Mouse (Mus musculus): ENCODE data around the gene Flvcr2. TPM values are rescaled to one million over a fixed set of nuclear protein-coding genes. Genes with fewer than 3 reads are reported as not detected.

Gene Flvcr2
- polyA plus RNA-seq, 1 experiment from 2014 or later = 5.6 TPM

DNA sequence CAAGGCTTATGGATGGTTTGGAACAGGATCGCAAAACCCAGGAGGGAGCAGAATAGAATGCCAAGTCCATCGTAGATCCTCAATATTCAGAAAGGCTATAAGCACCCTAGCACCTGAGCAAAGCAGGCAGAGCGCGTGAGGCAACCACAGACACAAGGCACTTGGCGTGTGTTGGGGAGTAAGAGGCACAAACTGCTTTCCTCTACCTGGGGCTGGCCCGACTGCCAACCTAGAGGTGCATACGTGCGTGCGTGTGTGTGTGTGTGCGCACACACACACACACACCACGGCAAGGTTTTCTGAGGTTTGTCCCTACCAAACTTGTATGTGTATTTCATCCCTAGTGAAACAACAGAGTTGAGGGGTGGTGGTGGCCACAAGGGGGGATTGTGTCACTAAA is 38.9 kb upstream of the Flvcr2 start:
- Histone ChIP-seq H3K27ac (replicated peaks) (no peak overlapping the region), H3K9me3 (replicated peaks) (no peaks in the 10 kb centered on the region), H3K27me3 (replicated peaks) (peaks cover 19% of the 10 kb centered on the region), H3K4me3 (replicated peaks) (no peak overlapping the region), H3K4me1 (peaks cover 13% of the 10 kb centered on the region; the same call in 1 of the 2 replicates), H3K36me3 (no peaks in the 10 kb centered on the region), H3K9ac (replicated peaks) (no peak overlapping the region), H3K4me2 (no peak overlapping the region)
- ATAC-seq (ENCODE audit: low FRiP score) = no peak
- 91% methylated on average over 11 of the region's 11 CpGs for WGBS

- no peaks in the 10 kb centered on the region for H3K9me3 ChIP-seq (replicated peaks)
- H3K4me2 ChIP-seq = no peak overlapping the region
- 85% methylated on average over 12 of the region's 12 CpGs for WGBS
- no peak overlapping the region for H3K4me3 ChIP-seq (replicated peaks)
- H3K4me1 ChIP-seq = peaks cover 13% of the 10 kb centered on the region; the same call in 1 of the 2 replicates
- H3K27ac ChIP-seq (replicated peaks) = no peak overlapping the region
- H3K27me3 ChIP-seq (replicated peaks) = peaks cover 19% of the 10 kb centered on the region
- H3K9ac ChIP-seq (replicated peaks) = no peak overlapping the region
- no peak for ATAC-seq (ENCODE audit: low FRiP score)
- no peaks in the 10 kb centered on the region for H3K36me3 ChIP-seq
These were observed 37.8 kb upstream of the Flvcr2 start for GRCm38 (mm10) chr12:85708556-85708955.

- H3K36me3 ChIP-seq = no peaks in the 10 kb centered on the region
- no peak for ATAC-seq (ENCODE audit: low FRiP score)
- H3K4me1 ChIP-seq = peaks cover 4% of the 10 kb centered on the region; the same call in 1 of the 2 replicates
- H3K27ac ChIP-seq (replicated peaks) = no peak overlapping the region
- H3K4me3 ChIP-seq (replicated peaks) = no peak overlapping the region
- H3K27me3 ChIP-seq (replicated peaks) = peaks cover 7% of the 10 kb centered on the region; the same call in 1 of the 2 replicates
- no peak overlapping the region for H3K4me2 ChIP-seq
- H3K9me3 ChIP-seq (replicated peaks) = no peaks in the 10 kb centered on the region
- H3K9ac ChIP-seq (replicated peaks) = no peak overlapping the region
- WGBS = 81% methylated on average over 7 of the region's 7 CpGs
These were observed 35.6 kb upstream of the Flvcr2 start for GRCm38 (mm10) chr12:85710695-85711094.

DNA sequence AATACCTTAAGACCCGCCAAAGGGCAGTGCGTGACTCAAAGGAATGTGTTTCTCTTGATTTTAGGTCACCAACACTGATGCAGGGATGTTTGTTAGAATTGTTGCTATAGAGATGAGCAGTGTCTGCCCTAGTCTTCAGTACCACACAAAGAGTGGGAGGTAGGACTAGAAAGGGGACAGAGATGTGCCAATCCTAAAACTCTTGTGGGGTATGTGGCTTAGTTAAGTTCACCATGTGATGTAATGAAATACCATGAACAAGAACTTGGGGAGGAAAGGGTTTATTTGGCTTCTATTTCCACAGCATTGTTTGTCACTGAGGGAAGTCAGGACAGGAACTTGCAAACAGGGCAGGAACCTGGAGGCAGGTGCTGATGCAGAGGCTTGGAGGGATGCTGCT is 33.8 kb upstream of the Flvcr2 start:
- WGBS = 87% methylated on average over 2 of the region's 2 CpGs
- no peak overlapping the region for H3K27ac ChIP-seq (replicated peaks)
- no peak for ATAC-seq (ENCODE audit: low FRiP score)

GRCm38 (mm10) chr12:85714126-85714525 is 32.2 kb upstream of the Flvcr2 start:
- WGBS = 96% methylated on average over 5 of the region's 5 CpGs
- H3K4me2 ChIP-seq = no peak overlapping the region
- ATAC-seq (ENCODE audit: low FRiP score) = no peak
- no peak overlapping the region for H3K4me3 ChIP-seq (replicated peaks)
- no peak overlapping the region for H3K9ac ChIP-seq (replicated peaks)
- no peak overlapping the region for H3K27ac ChIP-seq (replicated peaks)
- H3K9me3 ChIP-seq (replicated peaks) = no peaks in the 10 kb centered on the region
- no peaks in the 10 kb centered on the region for H3K36me3 ChIP-seq
- H3K4me1 ChIP-seq = no peaks in the 10 kb centered on the region
- no peaks in the 10 kb centered on the region for H3K27me3 ChIP-seq (replicated peaks)

More for the DNA sequence above, 33.8 kb upstream of the Flvcr2 start:
- Histone ChIP-seq H3K9me3 (replicated peaks) (no peaks in the 10 kb centered on the region), H3K36me3 (no peaks in the 10 kb centered on the region), H3K4me3 (replicated peaks) (no peak overlapping the region), H3K4me2 (no peak overlapping the region), H3K27me3 (replicated peaks) (no peaks in the 10 kb centered on the region), H3K4me1 (no peaks in the 10 kb centered on the region), H3K9ac (replicated peaks) (no peak overlapping the region)

DNA sequence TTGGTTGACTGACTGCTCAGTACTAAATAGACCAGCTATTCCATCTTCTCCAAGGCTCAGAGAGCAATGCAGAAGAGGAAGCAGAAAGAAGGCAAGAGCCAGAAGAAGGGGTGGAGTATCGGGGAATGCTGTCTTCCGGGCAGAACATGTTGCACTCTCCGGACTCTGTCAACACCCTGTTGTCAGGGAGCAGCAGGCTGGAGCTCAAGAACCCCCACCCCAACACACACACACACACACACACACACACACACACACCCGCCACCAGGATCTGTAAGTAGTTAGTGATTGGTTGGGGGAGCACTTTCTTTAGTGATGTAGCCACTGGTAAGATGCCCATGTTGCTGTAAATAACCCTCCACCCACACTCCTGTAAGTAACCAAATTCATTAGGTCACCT is 21.0 kb upstream of the Flvcr2 start:
- Histone ChIP-seq H3K27me3 (replicated peaks) (no peaks in the 10 kb centered on the region), H3K4me1 (0 out of 2 replicates have a peak, but pooled peaks cover 2% of the 10 kb centered on the region), H3K4me3 (replicated peaks) (no peak overlapping the region), H3K9me3 (replicated peaks) (no peaks in the 10 kb centered on the region), H3K9ac (replicated peaks) (no peak overlapping the region), H3K36me3 (no peaks in the 10 kb centered on the region), H3K4me2 (no peak overlapping the region), H3K27ac (replicated peaks) (no peak overlapping the region)
- 77% methylated on average over 4 of the region's 4 CpGs for WGBS
- no peak for ATAC-seq (ENCODE audit: low FRiP score)

- Histone ChIP-seq H3K9me3 (replicated peaks) (no peaks in the 10 kb centered on the region), H3K4me1 (0 out of 2 replicates have a peak, but pooled peaks cover 2% of the 10 kb centered on the region), H3K4me2 (no peak overlapping the region), H3K27ac (replicated peaks) (no peak overlapping the region), H3K9ac (replicated peaks) (no peak overlapping the region), H3K27me3 (replicated peaks) (no peaks in the 10 kb centered on the region), H3K36me3 (no peaks in the 10 kb centered on the region), H3K4me3 (replicated peaks) (no peak overlapping the region)
- 70% methylated on average over 6 of the region's 6 CpGs for WGBS
- ATAC-seq (ENCODE audit: low FRiP score) = no peak
These were observed 19.5 kb upstream of the Flvcr2 start for GRCm38 (mm10) chr12:85726729-85727397.

DNA sequence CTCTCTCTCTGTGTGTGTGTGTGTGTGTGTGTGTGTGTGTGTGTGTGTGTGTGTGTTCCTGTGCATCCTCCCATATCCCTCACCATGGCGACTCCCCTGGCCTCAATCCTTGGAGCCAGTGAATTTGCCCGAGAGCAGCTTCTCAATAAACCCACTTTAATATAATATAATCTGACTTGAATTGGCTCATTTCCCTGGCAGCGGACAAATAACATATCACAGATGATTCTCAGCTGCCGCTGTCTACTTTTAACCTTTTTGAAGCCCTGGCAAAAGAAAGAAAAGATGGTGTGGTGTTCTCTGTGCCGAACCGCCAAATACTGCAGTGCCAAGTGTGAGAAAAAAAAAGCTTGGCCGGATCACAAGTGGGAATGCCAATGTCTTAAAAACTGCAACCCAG is 18.2 kb upstream of the Flvcr2 start:
- Histone ChIP-seq H3K9me3 (replicated peaks) (no peaks in the 10 kb centered on the region), H3K36me3 (no peaks in the 10 kb centered on the region), H3K4me3 (replicated peaks) (no peak overlapping the region), H3K9ac (replicated peaks) (no peak overlapping the region), H3K27ac (replicated peaks) (no peak overlapping the region), H3K4me1 (0 out of 2 replicates have a peak, but pooled peaks cover 2% of the 10 kb centered on the region), H3K27me3 (replicated peaks) (no peaks in the 10 kb centered on the region), H3K4me2 (no peak overlapping the region)
- no peak for ATAC-seq (ENCODE audit: low FRiP score)
- WGBS = 83% methylated on average over 7 of the region's 7 CpGs

DNA sequence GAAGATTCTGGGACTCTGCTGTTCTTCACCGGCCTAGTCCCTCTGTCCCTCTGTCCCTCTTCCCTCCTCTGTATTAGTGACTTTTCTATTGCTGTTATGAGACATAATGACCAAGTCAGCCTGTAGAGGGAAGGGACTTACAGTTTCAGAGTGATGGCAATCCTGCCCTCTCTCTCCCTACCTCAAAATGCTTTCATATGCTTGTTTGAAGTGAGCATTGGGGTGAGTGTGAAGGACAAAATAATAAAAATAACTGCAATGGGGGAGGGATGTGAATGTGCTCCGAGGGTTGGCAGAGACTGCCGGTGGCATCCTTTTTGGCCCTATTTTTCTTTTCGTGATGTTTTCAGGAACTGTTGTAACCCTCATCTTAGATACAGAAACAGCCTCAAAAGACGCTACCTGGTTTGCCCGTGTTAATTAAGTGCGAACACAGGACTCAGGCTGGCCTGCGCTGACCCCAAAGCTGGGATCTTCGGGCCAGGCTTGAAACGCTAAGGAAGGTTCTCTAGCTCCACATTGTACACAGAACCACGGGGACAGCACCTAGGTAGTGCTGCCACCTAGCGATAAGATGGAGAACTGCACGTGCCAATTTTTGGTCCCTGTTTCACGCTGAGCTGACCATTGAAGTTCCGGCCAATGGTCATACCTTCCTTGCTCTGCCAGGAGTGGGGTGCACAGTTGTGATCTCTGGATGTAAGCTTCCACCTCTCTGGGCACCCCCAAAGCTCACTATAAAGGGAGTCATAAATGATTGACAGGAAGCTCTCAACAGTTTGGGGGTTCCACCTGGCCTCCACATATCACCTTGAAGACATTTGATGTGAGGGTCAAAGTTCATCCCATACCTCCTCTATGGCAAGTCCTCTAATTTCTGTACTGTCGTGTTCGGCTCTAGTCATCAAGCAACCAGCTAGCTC is 17.1 kb upstream of the Flvcr2 start:
- H3K9ac ChIP-seq (replicated peaks) = no peak overlapping the region
- no peaks in the 10 kb centered on the region for H3K27me3 ChIP-seq (replicated peaks)
- 0 out of 2 replicates have a peak, but pooled peaks cover 2% of the 10 kb centered on the region for H3K4me1 ChIP-seq
- H3K4me2 ChIP-seq = no peak overlapping the region
- H3K36me3 ChIP-seq = no peaks in the 10 kb centered on the region
- no peak overlapping the region for H3K4me3 ChIP-seq (replicated peaks)
- H3K9me3 ChIP-seq (replicated peaks) = no peaks in the 10 kb centered on the region
- no peak for ATAC-seq (ENCODE audit: low FRiP score)
- WGBS = 39% methylated on average over 17 of the region's 17 CpGs
- no peak overlapping the region for H3K27ac ChIP-seq (replicated peaks)

DNA sequence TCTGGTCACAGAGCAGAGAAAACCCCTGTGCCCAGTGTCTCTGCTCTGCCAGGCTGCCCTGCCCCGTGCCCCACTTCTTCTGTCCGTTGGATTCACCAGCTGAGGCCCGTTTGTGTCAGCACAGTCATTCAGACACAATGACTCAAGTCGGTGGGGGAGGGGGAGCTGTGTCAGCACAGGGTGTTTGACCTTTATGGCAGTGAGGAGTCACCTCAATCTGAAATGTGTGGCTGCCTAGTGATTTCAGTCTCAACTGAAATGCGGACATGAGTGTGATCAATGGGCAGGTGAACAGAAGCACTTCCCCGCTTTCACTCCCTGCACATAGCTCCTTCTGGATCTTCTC is 16.4 kb upstream of the Flvcr2 start:
- Histone ChIP-seq H3K27ac (replicated peaks) (no peak overlapping the region), H3K36me3 (no peaks in the 10 kb centered on the region), H3K9ac (replicated peaks) (no peak overlapping the region), H3K4me3 (replicated peaks) (no peak overlapping the region), H3K4me1 (0 out of 2 replicates have a peak, but pooled peaks cover 2% of the 10 kb centered on the region), H3K27me3 (replicated peaks) (no peaks in the 10 kb centered on the region), H3K4me2 (no peak overlapping the region), H3K9me3 (replicated peaks) (no peaks in the 10 kb centered on the region)
- no peak for ATAC-seq (ENCODE audit: low FRiP score)
- 68% methylated on average over 6 of the region's 6 CpGs for WGBS

DNA sequence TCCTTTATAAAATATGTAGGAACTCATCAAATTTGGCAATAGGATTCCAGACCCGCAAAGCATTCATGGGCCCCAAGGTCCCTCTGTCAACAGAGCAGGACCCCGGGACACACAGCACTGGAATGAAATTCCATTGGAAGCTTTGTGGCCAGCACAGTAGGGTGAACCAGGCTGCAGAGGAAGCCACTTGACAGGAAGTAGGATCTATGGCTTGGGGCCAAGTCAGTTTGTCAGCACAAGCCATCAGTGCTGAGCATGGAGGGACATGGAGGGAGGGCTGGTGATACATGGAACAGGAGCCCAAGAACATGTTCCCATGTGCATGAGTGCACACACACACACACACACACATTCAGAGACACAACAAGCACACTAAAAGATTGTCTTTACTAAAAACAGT is 10.1 kb upstream of the Flvcr2 start:
- Histone ChIP-seq H3K36me3 (no peaks in the 10 kb centered on the region), H3K4me2 (no peak overlapping the region), H3K9me3 (replicated peaks) (no peaks in the 10 kb centered on the region), H3K4me3 (replicated peaks) (no peak overlapping the region), H3K9ac (replicated peaks) (no peak overlapping the region), H3K27me3 (replicated peaks) (no peaks in the 10 kb centered on the region), H3K27ac (replicated peaks) (no peak overlapping the region), H3K4me1 (no peaks in the 10 kb centered on the region)
- no peak for ATAC-seq (ENCODE audit: low FRiP score)
- 78% methylated on average over 2 of the region's 2 CpGs for WGBS

- Histone ChIP-seq H3K9ac (replicated peaks) (no peak overlapping the region), H3K9me3 (replicated peaks) (no peaks in the 10 kb centered on the region), H3K4me2 (no peak overlapping the region), H3K4me1 (no peaks in the 10 kb centered on the region), H3K27ac (replicated peaks) (no peak overlapping the region), H3K36me3 (no peaks in the 10 kb centered on the region), H3K27me3 (replicated peaks) (no peaks in the 10 kb centered on the region), H3K4me3 (replicated peaks) (no peak overlapping the region)
- ATAC-seq (ENCODE audit: low FRiP score) = no peak
- WGBS = 87% methylated on average over 3 of the region's 3 CpGs
These were observed 9.4 kb upstream of the Flvcr2 start for GRCm38 (mm10) chr12:85736960-85737359.

Measured in neural tube, embryonic 15.5 days (tissue).